Comparison of ENCODE assay signal across 9 mouse cellular contexts in the genomic region with DNA sequence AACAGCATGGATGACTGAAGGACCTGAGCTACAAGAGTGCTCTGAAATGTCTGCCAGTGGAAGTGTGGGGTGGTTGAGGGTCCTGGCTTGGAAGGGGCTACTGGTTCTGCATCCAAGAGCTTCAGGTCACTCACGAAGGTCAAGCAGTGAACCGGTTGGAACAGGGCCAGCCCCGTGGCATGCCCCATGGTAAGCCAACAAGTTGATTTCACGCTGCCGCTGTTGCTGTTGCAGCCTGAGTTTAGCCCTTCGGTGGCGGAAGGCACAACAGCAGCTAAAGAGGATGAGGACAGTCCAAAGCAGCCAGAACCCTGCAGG. TPM values are rescaled to one million over a fixed set of nuclear protein-coding genes. Genes with fewer than 3 reads are reported as not detected.
DNase-seq lines count a peak whose midpoint lies in the region; ATAC-seq lines count a peak whose summit lies in the region.
"Had no signal": no experiment of that assay in that cellular context is flagged by ENCODE, and none has a peak within 500 bp of the region (broad histone marks: within the 10 kb centered on the region; RNA-seq: fewer than 3 reads in every experiment).

No protein-coding gene starts in this region.

- H3K27ac ChIP-seq in hindbrain, embryonic 13.5 days: peak overlapping the region; percentile 99
- H3K27ac ChIP-seq in liver, embryonic 13.5 days: peak overlapping the region; percentile 94
- H3K27ac ChIP-seq: macrophage had no signal

- H3K27me3 ChIP-seq in erythroblast, embryonic 14.5 days (ENCODE audit: control insufficient read depth): no peaks in the 10 kb centered on the region
- H3K27me3 ChIP-seq in hindbrain, embryonic 13.5 days: no peaks in the 10 kb centered on the region
- no peaks in the 10 kb centered on the region for H3K27me3 ChIP-seq in liver, embryonic 13.5 days

- peak; percentile 60 for DNase-seq in MN1 (ENCODE audit: low spot score)
- no peak for DNase-seq in liver, embryonic 13.5 days
- no peak for DNase-seq in frontal cortex, postnatal 25 days (ENCODE audit: low spot score in 2 of 2)
- no peak for DNase-seq in T-cell, adult 2 months (ENCODE audit: low spot score)

- WGBS in hindbrain, embryonic 13.5 days: 72% methylated on average over 7 of the region's 7 CpGs
- WGBS in liver, embryonic 13.5 days (ENCODE audit: insufficient replicate concordance): 84% methylated on average over 7 of the region's 7 CpGs

- H3K4me3 ChIP-seq in erythroblast, embryonic 14.5 days (replicated peaks): peak overlapping the region; percentile 86
- H3K4me3 ChIP-seq in hindbrain, embryonic 13.5 days: peak overlapping the region; percentile 77
- peak overlapping the region; percentile 73 for H3K4me3 ChIP-seq in liver, embryonic 13.5 days (replicated peaks)

- H3K9me3 ChIP-seq in erythroblast, embryonic 14.5 days (ENCODE audit: control insufficient read depth, low read length): no peaks in the 10 kb centered on the region
- no peaks in the 10 kb centered on the region for H3K9me3 ChIP-seq in hindbrain, embryonic 13.5 days
- H3K9me3 ChIP-seq in liver, embryonic 13.5 days (replicated peaks): no peaks in the 10 kb centered on the region

- H3K4me2 ChIP-seq in hindbrain, embryonic 13.5 days: peak overlapping the region; percentile 90
- H3K4me2 ChIP-seq in liver, embryonic 13.5 days: peak overlapping the region; percentile 97

- peaks cover 55% of the 10 kb centered on the region for H3K36me3 ChIP-seq in erythroblast, embryonic 14.5 days (ENCODE audit: control insufficient read depth)
- H3K36me3 ChIP-seq in hindbrain, embryonic 13.5 days: peaks cover 29% of the 10 kb centered on the region
- peaks cover 41% of the 10 kb centered on the region for H3K36me3 ChIP-seq in liver, embryonic 13.5 days

- peak overlapping the region; percentile 94 for H3K9ac ChIP-seq in hindbrain, embryonic 13.5 days
- peak overlapping the region; percentile 72 for H3K9ac ChIP-seq in liver, embryonic 13.5 days

- peaks cover 93% of the 10 kb centered on the region for H3K4me1 ChIP-seq in erythroblast, embryonic 14.5 days (ENCODE audit: control insufficient read depth)
- H3K4me1 ChIP-seq in hindbrain, embryonic 13.5 days (replicated peaks): peaks cover 82% of the 10 kb centered on the region
- peaks cover 80% of the 10 kb centered on the region for H3K4me1 ChIP-seq in liver, embryonic 13.5 days (replicated peaks)

- ATAC-seq in erythroblast, adult 5-6 weeks (replicated peaks; ENCODE audit: low FRiP score, poor library complexity, severe bottlenecking): no peak
- ATAC-seq in hindbrain, embryonic 13.5 days (ENCODE audit: low FRiP score): no peak
- no peak for ATAC-seq in liver, embryonic 13.5 days (ENCODE audit: low read depth)
- ATAC-seq in activated CD4-positive, CD25-positive, alpha-beta regulatory T cell, adult 4 months: no peak

RNA-seq across cellular contexts. Expression of a gene that starts 1.7 kb away (rescaled TPM):
- 16.2 and 18.3 TPM in 2 replicates for polyA plus RNA-seq in erythroblast, embryonic 14.5 days (2012)
- 7.1 and 18.8 TPM in 2 replicates for total RNA-seq in erythroblast, adult 5-6 weeks (2015; ENCODE audit: low replicate concordance)
- total RNA-seq in erythroblast, adult 5-6 weeks (2017; ENCODE audit: low replicate concordance): 18.3 and 42.2 TPM in 2 replicates
- polyA plus RNA-seq in hindbrain, embryonic 13.5 days (2015; fragmentation: Nextera tagmentation; extraction: Ambion mirVana): 216 and 227 TPM in 2 replicates
- 30.4 and 32.3 TPM in 2 replicates for polyA plus RNA-seq in liver, embryonic 13.5 days (2015; fragmentation: Nextera tagmentation; extraction: Ambion mirVana)
- polyA plus RNA-seq in activated CD4-positive, CD25-positive, alpha-beta regulatory T cell, adult 4 months (2017; shearing (Covaris generic)): 10 to 100 TPM; 21.2 to 31.7 TPM

RNA-seq across cellular contexts. Expression of a gene that starts 4.4 kb away (rescaled TPM):
- polyA plus RNA-seq in erythroblast, embryonic 14.5 days (2012): 3.9 and 4.2 TPM in 2 replicates
- 5.8 and 11.3 TPM in 2 replicates for total RNA-seq in erythroblast, adult 5-6 weeks (2015; ENCODE audit: low replicate concordance)
- total RNA-seq in erythroblast, adult 5-6 weeks (2017; ENCODE audit: low replicate concordance): 13.8 and 18.5 TPM in 2 replicates
- 21.5 and 25.7 TPM in 2 replicates for polyA plus RNA-seq in hindbrain, embryonic 13.5 days (2015; fragmentation: Nextera tagmentation; extraction: Ambion mirVana)
- polyA plus RNA-seq in liver, embryonic 13.5 days (2015; fragmentation: Nextera tagmentation; extraction: Ambion mirVana): 44.9 and 46.7 TPM in 2 replicates
- polyA plus RNA-seq in activated CD4-positive, CD25-positive, alpha-beta regulatory T cell, adult 4 months (2017; shearing (Covaris generic)): 10 to 100 TPM in 1 of 2 experiments, 1 to 10 TPM in 1; 8.7 to 12.5 TPM

RNA-seq across cellular contexts. Expression of a gene that starts 5.5 kb away (rescaled TPM):
- polyA plus RNA-seq in erythroblast, embryonic 14.5 days (2012): 26.4 TPM in 2 replicates
- 0.77 and 5.2 TPM in 2 replicates for total RNA-seq in erythroblast, adult 5-6 weeks (2015; ENCODE audit: low replicate concordance)
- 19.2 and 25.0 TPM in 2 replicates for total RNA-seq in erythroblast, adult 5-6 weeks (2017; ENCODE audit: low replicate concordance)
- 13.4 and 14.1 TPM in 2 replicates for polyA plus RNA-seq in hindbrain, embryonic 13.5 days (2015; fragmentation: Nextera tagmentation; extraction: Ambion mirVana)
- 6.3 and 7.2 TPM in 2 replicates for polyA plus RNA-seq in liver, embryonic 13.5 days (2015; fragmentation: Nextera tagmentation; extraction: Ambion mirVana)
- 1 to 10 TPM; 1.3 to 2.4 TPM for polyA plus RNA-seq in activated CD4-positive, CD25-positive, alpha-beta regulatory T cell, adult 4 months (2017; shearing (Covaris generic))

RNA-seq across cellular contexts. Expression of a gene that starts 10.9 kb away (rescaled TPM):
- 12.3 and 12.8 TPM in 2 replicates for polyA plus RNA-seq in erythroblast, embryonic 14.5 days (2012)
- total RNA-seq in erythroblast, adult 5-6 weeks (2015; ENCODE audit: low replicate concordance): 21.7 and 33.9 TPM in 2 replicates
- total RNA-seq in erythroblast, adult 5-6 weeks (2017; ENCODE audit: low replicate concordance): 6.6 and 14.8 TPM in 2 replicates
- polyA plus RNA-seq in hindbrain, embryonic 13.5 days (2015; fragmentation: Nextera tagmentation; extraction: Ambion mirVana): 123 TPM in 2 replicates
- 94.5 and 99.8 TPM in 2 replicates for polyA plus RNA-seq in liver, embryonic 13.5 days (2015; fragmentation: Nextera tagmentation; extraction: Ambion mirVana)
- 10 to 100 TPM; 63.9 to 66.3 TPM for polyA plus RNA-seq in activated CD4-positive, CD25-positive, alpha-beta regulatory T cell, adult 4 months (2017; shearing (Covaris generic))

RNA-seq across cellular contexts. Expression of a gene that starts 15.6 kb away (rescaled TPM):
- polyA plus RNA-seq in erythroblast, embryonic 14.5 days (2012): 0.26 and 0.39 TPM in 2 replicates
- 0.63 TPM in 1 of 2 replicates, not detected in the other for total RNA-seq in erythroblast, adult 5-6 weeks (2015; ENCODE audit: low replicate concordance)
- total RNA-seq in erythroblast, adult 5-6 weeks (2017; ENCODE audit: low replicate concordance): not detected in 2 replicates
- 15.9 and 16.6 TPM in 2 replicates for polyA plus RNA-seq in hindbrain, embryonic 13.5 days (2015; fragmentation: Nextera tagmentation; extraction: Ambion mirVana)
- polyA plus RNA-seq in liver, embryonic 13.5 days (2015; fragmentation: Nextera tagmentation; extraction: Ambion mirVana): 10.1 and 11.7 TPM in 2 replicates
- not detected for polyA plus RNA-seq in activated CD4-positive, CD25-positive, alpha-beta regulatory T cell, adult 4 months (2017; shearing (Covaris generic))
